Mouse (Mus musculus) MEL (cell line): ENCODE measurements at regions not wholly inside any gene's neighbourhood (a gene's known extent, or its start where the extent isn't known, plus 50 kb on each side); places are given as distances from the start of the nearest gene placed in this dataset.
A peak's percentile ranks its signal among the peaks of the same experiment; 100 is the strongest.

Source experiments
- CHD1 ChIP-seq: IDR thresholded peaks from 2 replicates; pipeline ENCODE4 v1.6.1; 2012; ENCODE audit warnings: low read depth, mild to moderate bottlenecking, inconsistent platforms, low read length, improper control_type of control experiment
- CTCF ChIP-seq, 3 experiments: IDR thresholded peaks in 2 of 3; conservative IDR thresholded peaks in 1 of 3; 2 replicates each; pipeline ENCODE4 v1.5.1; 2011 to 2012; ENCODE audit warnings: low read length in 3 of 3, low read depth in 2 of 3, mild to moderate bottlenecking in 2 of 3, improper control_type of control experiment in 1 of 3, inconsistent platforms in 1 of 3, mixed read lengths in 1 of 3, moderate library complexity in 1 of 3; ENCODE audit not compliant: control insufficient read depth in 1 of 3, insufficient read depth in 1 of 3, poor library complexity in 1 of 3, severe bottlenecking in 1 of 3
- ELF1 ChIP-seq: IDR thresholded peaks from 2 replicates; pipeline ENCODE4 v1.6.1; 2014; ENCODE audit warnings: low read depth, mild to moderate bottlenecking, inconsistent platforms, low read length, improper control_type of control experiment, moderate library complexity
- EP300 ChIP-seq, 2 experiments: IDR thresholded peaks; 2 replicates each; pipeline ENCODE4 v1.6.1; 2011; ENCODE audit warnings: improper control_type of control experiment in 2 of 2, low read length in 2 of 2, low read depth in 1 of 2, mild to moderate bottlenecking in 1 of 2
- ETS1 ChIP-seq: IDR thresholded peaks from 2 replicates; pipeline ENCODE4 v1.6.1; 2012; ENCODE audit warnings: low read depth, mild to moderate bottlenecking, inconsistent platforms, low read length, improper control_type of control experiment, moderate library complexity
- GABPA ChIP-seq: IDR thresholded peaks from 2 replicates; pipeline ENCODE4 v1.6.1; 2012; ENCODE audit warnings: low read depth, mild to moderate bottlenecking, inconsistent platforms, low read length, improper control_type of control experiment, moderate library complexity
- HCFC1 ChIP-seq: IDR thresholded peaks from 2 replicates; pipeline ENCODE4 v1.6.1; 2012; ENCODE audit warnings: low read depth, mild to moderate bottlenecking, inconsistent platforms, low read length, improper control_type of control experiment, moderate library complexity
- POLR2A ChIP-seq, 2 experiments: IDR thresholded peaks; 2 replicates each; pipeline ENCODE4 v1.6.1; 2011 to 2012; ENCODE audit warnings: low read length in 2 of 2, mild to moderate bottlenecking in 2 of 2, control low read depth in 1 of 2, improper control_type of control experiment in 1 of 2, low read depth in 1 of 2, moderate library complexity in 1 of 2; ENCODE audit not compliant: control insufficient read depth in 1 of 2, insufficient read depth in 1 of 2, poor library complexity in 1 of 2
- SIN3A ChIP-seq: IDR thresholded peaks from 2 replicates; pipeline ENCODE4 v1.6.1; 2012; ENCODE audit warnings: low read length, improper control_type of control experiment, inconsistent platforms
- TBP ChIP-seq: IDR thresholded peaks from 2 replicates; pipeline ENCODE4 v1.8.0; 2011; ENCODE audit warnings: low read depth, low read length, improper control_type of control experiment
- TCF12 ChIP-seq: IDR thresholded peaks from 2 replicates; pipeline ENCODE4 v1.6.1; 2014; ENCODE audit warnings: low read depth, mild to moderate bottlenecking, inconsistent platforms, low read length, improper control_type of control experiment, moderate library complexity
- USF2 ChIP-seq, 2 experiments: IDR thresholded peaks; 2 replicates each; pipeline ENCODE4 v1.6.1; 2011 to 2012; ENCODE audit warnings: improper control_type of control experiment in 2 of 2, low read length in 2 of 2, borderline replicate concordance in 1 of 2, inconsistent platforms in 1 of 2, low read depth in 1 of 2, mild to moderate bottlenecking in 1 of 2; ENCODE audit not compliant: insufficient read depth in 1 of 2
- ZC3H11A ChIP-seq: IDR thresholded peaks from 2 replicates; pipeline ENCODE4 v1.6.1; 2012; ENCODE audit warnings: low read depth, mild to moderate bottlenecking, inconsistent platforms, low read length, improper control_type of control experiment
- ZMIZ1 ChIP-seq: IDR thresholded peaks from 2 replicates; pipeline ENCODE4 v1.6.1; 2012; ENCODE audit warnings: low read depth, mild to moderate bottlenecking, inconsistent platforms, low read length, improper control_type of control experiment, moderate library complexity

DNA sequence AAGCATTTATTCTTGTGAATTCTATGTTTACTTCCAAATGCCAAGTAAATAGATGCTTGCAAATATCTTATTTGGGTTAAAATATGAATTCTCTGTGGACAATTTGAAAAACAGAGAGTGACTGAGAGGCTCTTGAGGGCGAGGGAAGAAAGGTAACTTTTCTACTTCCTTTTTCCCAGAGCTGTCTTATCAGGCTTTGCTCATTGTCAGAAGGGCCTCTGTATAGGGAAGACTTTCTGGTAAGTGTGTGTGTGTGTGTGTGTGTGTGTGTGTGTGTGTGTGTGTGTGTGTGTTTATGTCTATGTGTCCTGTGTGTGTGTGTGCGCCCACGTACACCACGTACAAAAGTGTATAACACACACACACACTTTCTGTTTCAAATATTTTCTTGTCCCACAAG is 73.9 kb upstream of the Herc3 start:
- TF ChIP-seq POLR2A (IDR thresholded peaks at IDR 0.05; ENCODE audit: control insufficient read depth in 1 of 2, insufficient read depth in 1 of 2, low read depth in 1 of 2, low read length in 2 of 2, poor library complexity in 1 of 2) (no peak), CTCF (IDR thresholded peaks at IDR 0.05 in 2 of 3, conservative IDR thresholded peaks at IDR 0.05 in 1 of 3; ENCODE audit: control insufficient read depth in 1 of 3, insufficient read depth in 1 of 3, low read depth in 2 of 3, low read length in 3 of 3, poor library complexity in 1 of 3, severe bottlenecking in 1 of 3) (no peak), GABPA (no peak), ETS1 (peak; percentile 59; the same call in 1 of the 2 replicates), HCFC1 (no peak), ELF1 (0 out of 2 replicates have a peak, but pooled peaks have one; percentile 10), SIN3A (no peak), TCF12 (peak; percentile 47; the same call in 1 of the 2 replicates), CHD1 (no peak), ZMIZ1 (no peak), USF2 (IDR thresholded peaks at IDR 0.05; ENCODE audit: borderline replicate concordance in 1 of 2, insufficient read depth in 1 of 2, low read depth in 1 of 2, low read length in 2 of 2) (no peak), ZC3H11A (no peak), TBP (no peak), EP300 (IDR thresholded peaks at IDR 0.05; ENCODE audit: low read depth in 1 of 2, low read length in 2 of 2) (peak; percentile 71 to 73)
